Mouse (Mus musculus) kidney, postnatal 36 days (tissue): Measurements from ENCODE around the gene Zscan5b.
"Not testable (repeated sequence)": the region's sequence is repeated elsewhere in the genome, so short reads cannot be mapped to it uniquely, and the experiment has no call there.

ENCODE experiments used
- DNase-seq, 2 experiments: peaks; one replicate each; pipeline ENCODE4 v3.0.0; 2021 to 2022; ENCODE audit warnings: mixed read lengths in 2 of 2

Gene Zscan5b

GRCm38 (mm10) chr7:6221978-6222377 lies at the start of gene Zscan5b:
Gene Zscan5b, plus strand, starts transcription at chr7:6222278.
- DNase-seq: no peak

DNA sequence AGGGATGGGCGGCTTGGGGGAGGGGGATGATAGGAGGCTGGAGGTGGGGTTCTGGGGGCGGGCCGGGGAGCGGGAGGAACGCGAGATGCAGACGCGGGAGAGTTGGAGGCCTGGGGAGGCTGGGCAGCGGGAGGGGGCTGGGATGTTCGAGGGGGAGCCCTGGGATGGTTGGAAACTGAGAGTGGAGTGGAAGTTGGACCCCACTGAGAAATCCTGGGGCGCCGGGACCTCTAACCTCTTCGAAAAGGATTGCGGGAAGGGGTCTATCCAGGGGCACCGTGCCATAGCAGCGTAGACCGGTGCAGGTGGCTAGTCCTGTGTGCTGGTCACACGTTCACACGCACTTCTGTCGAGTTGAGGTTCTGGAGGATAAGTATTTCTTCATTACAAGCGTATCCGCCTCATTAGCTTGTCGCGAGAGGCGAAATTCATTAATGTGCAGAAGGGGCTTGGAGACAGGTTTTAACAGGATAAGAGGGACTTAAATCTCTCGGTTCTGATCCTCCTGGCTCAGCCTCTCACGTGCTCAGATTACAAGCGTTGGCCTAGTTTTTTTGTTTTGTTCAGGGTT lies 49.3 kb upstream of the Zscan5b start:
- no peak for DNase-seq

DNA sequence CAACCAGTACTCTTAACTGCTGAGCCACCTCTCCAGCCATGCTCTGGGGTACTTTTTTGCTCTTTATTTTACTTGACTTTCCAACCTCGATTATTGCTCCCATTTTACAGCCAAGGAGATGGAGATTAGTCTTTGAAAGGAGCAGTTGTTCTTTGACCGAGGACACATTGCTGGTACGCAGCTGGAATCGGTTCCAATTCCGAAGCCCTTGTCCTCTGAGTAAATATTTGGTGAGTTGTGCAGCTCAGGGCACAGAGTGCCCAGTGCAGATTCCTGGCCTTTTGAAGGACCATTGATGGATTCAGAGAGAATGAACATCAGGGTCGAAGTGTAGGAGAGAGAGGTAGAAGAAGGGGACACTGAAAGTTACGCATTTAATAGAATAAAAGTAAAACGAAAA lies 48.2 kb upstream of the Zscan5b start:
- DNase-seq: peak; percentile 64 to 72

DNA sequence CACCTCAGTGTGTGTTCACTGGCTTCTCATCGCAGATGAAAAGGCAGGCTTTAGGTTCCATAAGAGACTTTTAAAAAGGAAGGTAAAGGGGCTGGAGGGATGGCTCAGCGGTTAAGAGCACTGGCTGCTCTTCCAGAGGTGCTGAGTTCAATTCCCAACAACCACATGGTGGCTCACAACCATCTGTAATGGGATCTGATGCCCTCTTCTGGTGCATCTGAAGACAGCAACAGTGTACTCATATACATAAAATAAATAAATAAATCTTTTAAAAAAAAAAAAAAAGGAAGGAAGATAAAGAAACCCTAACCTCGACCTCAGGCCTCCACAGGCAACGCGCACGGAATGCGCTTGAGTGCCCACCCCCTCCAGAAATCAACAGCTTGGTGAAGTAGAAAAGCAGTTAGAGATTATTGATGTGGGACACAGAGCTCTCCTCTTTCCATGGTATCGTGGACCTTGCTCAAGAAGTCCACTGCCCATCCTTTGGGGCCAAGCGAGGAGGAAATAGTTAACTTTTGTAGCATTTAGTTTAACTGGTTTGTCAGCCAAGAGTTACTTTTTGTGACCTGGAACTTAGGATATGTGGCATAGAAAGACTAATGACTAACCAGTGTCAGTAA lies 47.6 kb upstream of the Zscan5b start:
- DNase-seq: peak in 1 of 2 experiments; percentile 59

- DNase-seq: no peak
Observed at GRCm38 (mm10) chr7:6179013-6179412, 43.1 kb upstream of the Zscan5b start.

- no peak for DNase-seq
Observed at GRCm38 (mm10) chr7:6182882-6183281, 39.2 kb upstream of the Zscan5b start.

DNA sequence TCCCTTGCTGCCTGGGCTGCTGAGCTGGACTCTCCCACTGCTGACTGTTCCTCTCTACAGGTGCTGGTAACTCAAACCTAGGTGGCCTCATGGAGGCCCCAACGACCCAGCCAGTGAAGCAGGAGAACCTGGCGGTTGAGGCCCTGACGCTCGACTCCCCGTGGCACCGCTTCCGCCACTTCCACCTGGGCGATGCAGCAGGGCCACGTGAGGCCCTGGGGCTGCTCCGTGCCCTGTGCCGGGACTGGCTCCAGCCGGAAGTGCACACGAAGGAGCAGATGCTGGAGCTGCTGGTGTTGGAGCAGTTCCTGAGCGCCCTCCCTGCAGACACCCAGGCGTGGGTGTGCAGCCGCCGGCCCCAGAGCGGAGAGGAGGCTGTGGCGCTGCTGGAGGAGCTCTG lies 38.3 kb upstream of the Zscan5b start:
- DNase-seq: peak; percentile 56 to 64

GRCm38 (mm10) chr7:6184521-6184920 lies 37.6 kb upstream of the Zscan5b start:
- peak; percentile 80 to 88 for DNase-seq

GRCm38 (mm10) chr7:6185391-6185790 lies 36.7 kb upstream of the Zscan5b start:
- DNase-seq: no peak

GRCm38 (mm10) chr7:6186176-6186575 lies 35.9 kb upstream of the Zscan5b start:
- peak; percentile 31 to 65 for DNase-seq

- peak; percentile 35 to 52 for DNase-seq
Observed at GRCm38 (mm10) chr7:6186756-6187155, 35.3 kb upstream of the Zscan5b start.

GRCm38 (mm10) chr7:6189542-6189941 lies 32.5 kb upstream of the Zscan5b start:
- peak; percentile 54 to 67 for DNase-seq

DNA sequence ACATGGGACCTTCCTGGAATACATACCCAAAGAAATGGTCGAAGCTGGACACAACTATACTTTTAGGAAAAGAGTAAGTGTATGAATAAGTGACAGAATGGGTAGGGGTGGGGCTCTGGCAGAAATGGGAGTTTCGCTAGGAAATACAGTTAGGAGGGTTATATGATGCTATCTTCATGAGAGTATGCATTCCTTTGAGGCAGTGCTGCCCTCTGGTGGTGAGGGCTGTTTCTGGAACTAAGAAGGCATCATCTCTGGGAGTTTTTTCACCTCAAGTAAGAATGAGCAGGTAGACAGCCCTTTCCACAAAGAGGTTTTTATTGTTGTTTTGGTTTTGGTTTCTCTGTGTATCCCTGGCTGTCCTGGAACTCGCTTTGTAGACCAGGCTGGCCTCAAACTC lies 30.7 kb upstream of the Zscan5b start:
- peak; percentile 78 to 95 for DNase-seq

DNA sequence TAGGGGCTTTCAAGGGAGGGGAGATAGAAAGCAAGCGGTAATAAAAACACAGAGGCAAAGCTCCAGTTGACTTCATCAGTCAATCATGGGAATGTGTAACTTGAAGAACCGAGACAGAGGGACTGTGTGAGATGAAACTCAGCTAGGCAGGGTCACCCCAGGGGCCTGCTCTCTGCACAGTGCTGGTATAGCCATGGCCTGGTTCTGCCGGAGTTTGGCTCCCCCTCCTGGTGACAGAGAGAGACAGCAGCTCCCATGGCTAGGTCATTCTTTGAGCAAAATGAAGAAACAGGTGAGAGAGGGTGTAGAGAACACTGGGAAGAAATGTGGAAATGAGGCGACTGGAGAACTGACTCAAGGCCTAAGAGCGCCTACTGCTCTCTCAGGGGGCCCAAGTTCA lies 27.9 kb upstream of the Zscan5b start:
- peak; percentile 61 to 83 for DNase-seq

GRCm38 (mm10) chr7:6195777-6196176 lies 26.3 kb upstream of the Zscan5b start:
- no peak for DNase-seq

DNA sequence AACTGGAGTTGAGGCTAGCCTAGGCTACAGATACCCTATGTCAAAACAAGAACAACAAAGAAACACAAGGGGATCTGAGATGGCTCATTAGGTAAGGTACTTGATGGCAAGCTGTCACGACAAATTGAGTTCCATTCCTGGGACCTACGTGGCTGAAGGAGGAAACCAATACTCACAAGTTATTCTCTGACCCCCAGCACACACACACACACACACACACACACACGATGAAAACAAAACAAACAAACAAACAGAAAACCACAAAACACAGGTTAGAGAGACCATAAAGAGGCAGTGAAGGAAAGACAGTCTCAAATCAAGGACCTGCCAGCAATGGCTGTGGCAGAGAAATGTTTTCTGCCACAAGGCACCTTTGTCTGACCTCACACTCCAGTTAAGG lies 25.3 kb upstream of the Zscan5b start, which contains the start of gene Galp:
Galp (plus strand) TSS at position 301 of the 400 bp plus-strand sequence.
- no peak for DNase-seq

DNA sequence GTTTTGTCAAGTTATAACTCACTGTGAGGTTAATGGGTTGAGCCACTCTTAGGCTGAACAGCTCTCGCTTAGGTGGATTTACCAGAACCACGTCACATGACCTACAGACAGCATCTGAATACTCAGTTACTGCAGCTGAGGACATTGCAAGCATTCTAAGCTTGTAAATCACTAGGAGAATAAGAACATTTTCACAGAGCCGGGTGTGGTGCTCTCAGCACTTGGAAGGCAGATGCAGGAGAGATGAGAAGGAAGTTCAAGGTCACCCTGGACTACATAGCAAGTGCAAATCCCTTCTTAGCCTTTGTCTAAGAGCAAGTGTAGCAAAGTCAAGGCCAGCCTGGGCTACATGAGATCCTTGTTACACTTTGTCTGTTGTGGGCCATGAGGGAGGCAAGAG lies 17.9 kb upstream of the Zscan5b start:
- DNase-seq: no peak

- DNase-seq: peak; percentile 37 to 84
Observed at GRCm38 (mm10) chr7:6213144-6213543, 8.9 kb upstream of the Zscan5b start.

DNA sequence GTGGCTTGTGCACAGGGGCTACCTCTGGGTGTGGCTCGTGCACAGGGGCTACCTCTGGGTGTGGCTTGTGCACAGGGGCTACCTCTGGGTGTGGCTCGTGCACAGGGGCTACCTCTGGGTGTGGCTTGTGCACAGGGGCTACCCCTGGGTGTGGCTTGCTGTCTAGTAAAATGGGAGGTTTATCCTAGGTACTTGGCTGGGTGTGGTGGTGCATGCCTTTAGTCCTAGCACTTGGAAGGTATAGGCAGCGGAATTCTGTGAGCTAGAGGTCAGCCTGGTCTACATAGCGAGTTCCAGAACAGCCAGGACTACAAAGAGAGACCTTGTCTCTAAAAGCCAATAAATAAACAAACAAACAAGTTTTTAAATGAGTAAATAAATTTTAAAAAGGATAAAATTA lies 7.4 kb upstream of the Zscan5b start:
- DNase-seq: not testable (repeated sequence)

DNA sequence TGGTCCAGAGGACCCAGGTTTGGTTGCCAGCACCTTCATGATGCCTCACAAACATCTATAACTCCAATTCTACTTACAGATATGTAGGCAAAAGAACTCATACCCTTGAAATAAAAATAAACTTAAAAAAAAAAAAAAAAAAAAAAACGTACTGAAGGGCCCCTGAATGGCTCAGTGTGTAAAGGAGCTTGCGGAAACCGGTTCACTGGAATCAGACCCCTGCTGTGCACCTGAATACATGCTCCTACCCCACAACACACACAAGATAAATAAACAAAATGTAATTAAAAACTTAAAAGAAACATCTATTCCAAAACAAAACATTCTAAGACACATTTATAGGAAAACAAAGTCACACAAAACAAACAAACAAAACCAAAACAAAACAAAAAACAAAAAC lies 1.9 kb upstream of the Zscan5b start:
- DNase-seq: no peak

DNA sequence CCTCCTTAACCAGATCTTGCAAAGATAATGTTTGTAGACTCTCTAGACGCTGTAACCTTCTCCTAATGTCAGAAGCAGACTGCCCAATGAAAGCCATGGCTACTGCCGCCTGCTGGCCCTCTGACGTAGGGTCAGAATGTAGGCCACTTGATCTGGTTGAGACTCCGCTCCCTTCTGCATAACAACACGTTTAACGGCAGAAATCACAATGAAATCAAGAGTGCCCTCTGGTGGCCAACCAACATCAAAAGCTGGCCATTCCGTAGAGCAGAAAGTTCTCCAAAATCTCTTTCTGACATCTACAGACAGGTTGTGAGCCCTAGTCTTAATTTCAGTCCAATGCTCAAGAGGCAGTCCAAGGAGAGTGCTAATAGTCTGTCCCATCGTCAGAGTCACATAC lies 6.4 kb downstream of the Zscan5b start:
- peak; percentile 17 to 59 for DNase-seq

DNA sequence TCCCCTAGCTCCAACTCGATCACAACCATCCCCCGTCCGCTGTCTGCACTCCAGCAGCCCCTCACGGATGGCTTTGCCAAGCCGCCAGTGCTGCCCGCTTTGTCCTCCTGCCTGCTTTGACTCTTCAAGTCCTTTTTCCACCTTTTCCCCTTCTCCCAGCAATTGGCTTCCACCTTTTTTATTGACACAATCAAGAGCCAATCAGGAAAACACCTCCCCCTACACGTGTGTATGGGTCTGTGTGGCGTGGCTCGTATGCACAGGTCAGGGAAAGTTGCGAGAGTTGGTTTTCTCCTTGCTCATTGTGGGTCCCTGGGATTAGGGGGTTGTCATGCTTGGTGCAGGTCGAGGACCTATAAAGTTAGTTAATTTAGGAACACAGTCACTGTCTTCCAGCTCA lies 17.7 kb downstream of the Zscan5b start:
- DNase-seq: peak in 1 of 2 experiments; percentile 30

DNA sequence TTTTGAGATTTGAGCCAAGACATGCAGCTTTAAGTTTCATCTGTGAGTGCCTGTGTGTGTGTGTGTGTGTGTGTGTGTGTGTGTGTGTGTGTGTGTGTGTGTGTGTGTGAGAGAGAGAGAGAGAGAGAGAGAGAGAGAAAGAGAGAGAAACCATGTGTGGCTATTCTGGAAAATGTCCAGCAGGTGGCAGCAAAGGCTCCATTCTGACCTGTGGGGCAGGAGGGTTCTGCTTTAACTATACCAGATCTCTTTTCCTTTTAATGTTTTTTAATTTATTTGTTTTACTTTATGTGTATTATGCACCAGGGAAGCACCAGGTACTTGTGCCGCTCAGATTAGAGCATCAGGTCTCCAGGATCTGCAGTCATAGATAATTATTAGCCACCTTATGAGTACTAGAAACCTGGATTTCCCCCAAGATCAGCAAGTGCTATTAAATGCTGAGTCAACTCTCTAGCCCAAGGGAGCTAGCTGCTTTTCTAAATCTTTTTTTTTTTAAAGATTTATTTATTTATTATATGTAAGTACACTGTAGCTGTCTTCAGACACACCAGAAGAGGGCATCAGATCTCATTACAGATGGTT lies 18.9 kb downstream of the Zscan5b start:
- peak; percentile 44 to 74 for DNase-seq
